Comparison of ENCODE assay signal across 12 mouse cellular contexts in the genomic region with DNA sequence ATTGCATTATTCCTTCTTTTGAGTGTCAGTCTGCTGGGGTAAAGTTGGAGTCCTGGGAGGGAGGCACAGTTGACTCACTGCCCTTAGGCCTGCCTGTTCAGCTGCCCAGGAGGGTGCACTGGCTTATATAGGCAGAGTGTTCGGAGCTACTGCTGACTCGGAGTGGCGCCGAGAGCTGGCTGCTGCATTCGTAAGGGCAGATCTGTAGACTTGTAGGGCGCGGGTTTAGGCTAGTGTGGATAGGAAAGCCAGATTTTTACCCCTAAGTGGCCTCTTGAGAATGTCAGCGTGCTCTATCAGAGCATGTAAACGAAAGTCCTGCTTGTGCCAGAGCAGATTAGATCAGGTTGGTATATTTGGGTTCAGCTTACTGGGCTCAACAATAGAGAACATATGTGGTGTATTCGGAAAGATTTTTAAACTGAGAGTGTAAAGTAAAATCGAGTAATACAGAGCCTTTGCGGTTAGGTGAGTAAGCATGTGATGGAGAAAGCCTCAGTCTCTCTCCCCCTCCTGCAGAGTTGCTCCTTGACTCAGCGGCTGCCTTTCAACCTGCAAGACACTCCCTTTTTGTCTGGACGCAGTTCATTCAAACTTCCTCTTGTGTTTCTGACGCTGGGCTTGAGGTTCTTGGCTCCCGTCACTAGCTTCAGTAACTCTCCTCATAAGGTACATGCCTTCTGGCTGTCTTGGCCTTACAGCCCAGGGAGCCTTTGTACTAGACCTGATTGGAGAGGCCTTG. TPM values are rescaled to one million over a fixed set of nuclear protein-coding genes. Genes with fewer than 3 reads are reported as not detected.
DNase-seq lines count a peak whose midpoint lies in the region; ATAC-seq and TF ChIP-seq lines count a peak whose summit lies in the region.
"Had no signal": no experiment of that assay in that cellular context is flagged by ENCODE, and none has a peak within 500 bp of the region (broad histone marks: within the 10 kb centered on the region; RNA-seq: fewer than 3 reads in every experiment).

No protein-coding gene starts in this region.

- H3K4me1 ChIP-seq in kidney, adult 2 months (ENCODE audit: control insufficient read depth, insufficient read depth, low read length) = peaks cover 15% of the 10 kb centered on the region
- peaks cover 31% of the 10 kb centered on the region for H3K4me1 ChIP-seq in embryonic facial prominence, embryonic 15.5 days

- no peak for TF ChIP-seq POLR2A in kidney, adult 2 months (IDR thresholded peaks at IDR 0.05; ENCODE audit: low read depth, low read length)

- DNase-seq in kidney, adult 2 months = peak; percentile 19
- DNase-seq in kidney, adult 18-20 months = no peak
- peak; percentile 61 for DNase-seq in NIH3T3 (ENCODE audit: low read depth)
- DNase-seq in lung, postnatal 36 days = peak; percentile 49
- no peak for DNase-seq in embryo, embryonic 9.5 days (ENCODE audit: extremely low spot score)
- no peak for DNase-seq in layer of hippocampus, adult 9-11 months
- no peak for DNase-seq in embryo, embryonic 10 days (ENCODE audit: low spot score)
- DNase-seq: layer of hippocampus, postnatal 36 days; thymus, adult 2 months had no signal

- peak overlapping the region; percentile 24; the same call in 1 of the 2 replicates for H3K4me2 ChIP-seq in embryonic facial prominence, embryonic 15.5 days (replicated peaks)
- H3K4me2 ChIP-seq: hindbrain, embryonic 12.5 days had no signal

- H3K27me3 ChIP-seq in kidney, adult 2 months (replicated peaks; ENCODE audit: control insufficient read depth, insufficient read depth, low read length) = no peaks in the 10 kb centered on the region
- no peaks in the 10 kb centered on the region for H3K27me3 ChIP-seq in embryonic facial prominence, embryonic 15.5 days
- H3K27me3 ChIP-seq: hindbrain, embryonic 12.5 days; megakaryocyte, embryonic 14.5 days had no signal

- no peaks in the 10 kb centered on the region for H3K9me3 ChIP-seq in embryonic facial prominence, embryonic 15.5 days (replicated peaks)
- H3K9me3 ChIP-seq: hindbrain, embryonic 12.5 days; megakaryocyte, embryonic 14.5 days had no signal

- H3K36me3 ChIP-seq in kidney, adult 2 months (ENCODE audit: control insufficient read depth, insufficient read depth, low read length) = no peaks in the 10 kb centered on the region
- H3K36me3 ChIP-seq in embryonic facial prominence, embryonic 15.5 days = no peaks in the 10 kb centered on the region
- H3K36me3 ChIP-seq: hindbrain, embryonic 12.5 days had no signal

- ATAC-seq in embryonic facial prominence, embryonic 15.5 days (ENCODE audit: insufficient number of reproducible peaks, low FRiP score, low TSS enrichment, low read depth) = peak; percentile 46; the same call in 1 of the 2 replicates

- H3K27ac ChIP-seq in kidney, adult 2 months (ENCODE audit: insufficient read depth, low read depth, low read length) = no peak overlapping the region
- H3K27ac ChIP-seq in embryonic facial prominence, embryonic 15.5 days (replicated peaks) = 0 out of 2 replicates have a peak overlapping the region, but pooled peaks have one; percentile 51
- H3K27ac ChIP-seq: hindbrain, embryonic 12.5 days had no signal

- no peak for TF ChIP-seq CTCF in kidney, adult 2 months (conservative IDR thresholded peaks at IDR 0.05; ENCODE audit: insufficient read depth, insufficient read length, low read depth, low read length)

- H3K9ac ChIP-seq in embryonic facial prominence, embryonic 15.5 days = no peak overlapping the region
- H3K9ac ChIP-seq: hindbrain, embryonic 12.5 days had no signal

- H3K4me3 ChIP-seq in kidney, adult 2 months (ENCODE audit: insufficient read depth, low read depth, low read length) = no peak overlapping the region
- H3K4me3 ChIP-seq in embryonic facial prominence, embryonic 15.5 days (replicated peaks) = no peak overlapping the region
- H3K4me3 ChIP-seq: hindbrain, embryonic 12.5 days had no signal

- WGBS in kidney, adult 2 months = 55% methylated on average over 16 of the region's 16 CpGs
- WGBS in embryonic facial prominence, embryonic 15.5 days = 29% methylated on average over 16 of the region's 16 CpGs

RNA-seq across cellular contexts. Expression of a gene that starts 15.9 kb away (rescaled TPM):
- polyA plus RNA-seq in kidney, adult 2 months (2012; rRNA removed) = 10.5 and 12.1 TPM in 2 replicates
- polyA plus RNA-seq in embryonic facial prominence, embryonic 15.5 days (2015; fragmentation: Nextera tagmentation; extraction: Ambion mirVana) = 18.4 and 22.8 TPM in 2 replicates

Comparison
In these comparisons a context has a peak if more than half of its experiments do, and no peak if none do; other contexts are left out.
1. DNase-seq: peak in kidney, adult 2 months (single experiment), NIH3T3 (single experiment) and lung, postnatal 36 days (single experiment); none in kidney, adult 18-20 months (single experiment), embryo, embryonic 9.5 days (single experiment), layer of hippocampus, adult 9-11 months (single experiment) and embryo, embryonic 10 days (single experiment).